Mouse (Mus musculus): ENCODE results near the gene Arl6ip6. TPM values are rescaled to one million over a fixed set of nuclear protein-coding genes. Genes with fewer than 3 reads are reported as not detected.

The Arl6ip6 gene
- polyA plus RNA-seq, 1 experiment from 2014 or later, result 39.9 TPM

Other genes starting within 250 kb of the Arl6ip6 start
- 126 and 139 TPM in 2 replicates for gene Prpf40a, start 442 bp upstream of the Arl6ip6 start, polyA plus RNA-seq (2014; fragmentation: Nextera tagmentation; extraction: Ambion mirVana)

Data from midbrain, embryonic 14.5 days (tissue).